Mouse (Mus musculus) E14TG2a.4 (cell line): ENCODE measurements at regions not wholly inside any gene's neighbourhood (a gene's known extent, or its start where the extent isn't known, plus 50 kb on each side); places are given as distances from the start of the nearest gene placed in this dataset.

ENCODE experiments used
- H3K27me3 ChIP-seq: 2 replicates; pipeline ENCODE4 v1.6.1; 2014; ENCODE audit warnings: low read length, control low read depth; ENCODE audit not compliant: insufficient read depth
- H3K36me3 ChIP-seq: 2 replicates; pipeline ENCODE4 v1.6.1; 2014; ENCODE audit warnings: low read length, control low read depth; ENCODE audit not compliant: insufficient read depth
- H3K4me1 ChIP-seq: replicated peaks from 2 replicates; pipeline ENCODE4 v1.6.1; 2014; ENCODE audit warnings: low read depth, low read length, control low read depth
- H3K4me3 ChIP-seq: replicated peaks from 2 replicates; pipeline ENCODE4 v1.5.1; 2014; ENCODE audit warnings: mild to moderate bottlenecking, low read length
- H3K9me3 ChIP-seq: 2 replicates; pipeline ENCODE4 v1.6.1; 2014; ENCODE audit warnings: low read length, control low read depth
- CTCF ChIP-seq: conservative IDR thresholded peaks from 2 replicates; pipeline ENCODE4 v1.5.1; 2014; ENCODE audit warnings: low read length
- NANOG ChIP-seq: IDR thresholded peaks from 2 replicates; pipeline ENCODE4 v1.6.1; 2014; ENCODE audit warnings: borderline replicate concordance, low read length, mixed read lengths
- POU5F1 ChIP-seq: IDR thresholded peaks from 2 replicates; pipeline ENCODE4 v1.6.1; 2014; ENCODE audit warnings: low read length, borderline replicate concordance

GRCm38 (mm10) chr1:95762244-95762643, 94.9 kb upstream of the St8sia4 start:
- TF ChIP-seq POU5F1 = no peak
- TF ChIP-seq NANOG = no peak
- peak; percentile 45 for TF ChIP-seq CTCF
- H3K9me3 ChIP-seq = peaks cover 40% of the 10 kb centered on the region
- no peaks in the 10 kb centered on the region for H3K4me1 ChIP-seq
- no peak overlapping the region for H3K4me3 ChIP-seq
- H3K27me3 ChIP-seq = no peaks in the 10 kb centered on the region
- no peaks in the 10 kb centered on the region for H3K36me3 ChIP-seq

DNA sequence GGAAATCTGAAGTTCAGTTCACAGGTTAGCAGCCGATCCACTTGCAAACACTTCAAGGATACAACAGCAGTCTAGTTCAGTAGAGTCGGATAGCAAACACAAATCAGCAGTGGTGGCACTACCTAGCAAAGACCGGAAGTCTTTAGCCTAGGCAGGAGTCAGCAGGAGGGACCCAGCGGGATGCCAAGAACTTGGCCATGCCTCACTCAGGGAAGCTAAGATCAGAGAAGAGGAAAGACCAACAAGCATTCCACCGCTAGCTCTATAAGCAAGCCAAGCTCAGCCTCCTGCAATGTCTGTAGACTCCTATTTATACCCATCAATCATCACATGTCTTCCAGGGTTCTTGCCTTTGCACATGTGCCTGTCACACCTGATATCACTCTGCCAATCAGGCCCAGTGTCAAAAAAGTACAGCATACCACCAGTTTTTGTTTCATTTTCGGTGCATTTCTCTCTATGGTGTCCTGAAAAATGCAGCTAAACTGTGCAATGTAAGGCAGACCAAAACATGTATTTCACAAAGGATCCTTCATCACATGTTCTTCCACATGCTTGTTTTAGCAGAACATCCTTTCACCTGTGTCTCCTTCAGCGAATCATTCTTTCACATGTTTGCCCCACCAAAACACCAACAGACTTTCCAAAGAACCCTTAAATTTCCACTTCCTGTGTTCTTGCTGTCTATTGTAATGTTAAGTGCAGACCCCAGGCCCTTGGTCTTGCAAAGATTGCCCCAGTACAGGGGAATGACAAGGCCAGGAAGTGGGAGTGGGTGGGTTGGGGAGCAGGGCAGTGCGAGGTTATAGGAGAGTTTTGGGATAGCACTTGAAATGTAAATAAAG, 86.9 kb upstream of the St8sia4 start:
- Histone ChIP-seq H3K4me3 (no peak overlapping the region), H3K36me3 (no peaks in the 10 kb centered on the region), H3K4me1 (peaks cover 27% of the 10 kb centered on the region), H3K27me3 (no peaks in the 10 kb centered on the region), H3K9me3 (peaks cover 29% of the 10 kb centered on the region)
- TF ChIP-seq NANOG (no peak), POU5F1 (no peak), CTCF (no peak)

DNA sequence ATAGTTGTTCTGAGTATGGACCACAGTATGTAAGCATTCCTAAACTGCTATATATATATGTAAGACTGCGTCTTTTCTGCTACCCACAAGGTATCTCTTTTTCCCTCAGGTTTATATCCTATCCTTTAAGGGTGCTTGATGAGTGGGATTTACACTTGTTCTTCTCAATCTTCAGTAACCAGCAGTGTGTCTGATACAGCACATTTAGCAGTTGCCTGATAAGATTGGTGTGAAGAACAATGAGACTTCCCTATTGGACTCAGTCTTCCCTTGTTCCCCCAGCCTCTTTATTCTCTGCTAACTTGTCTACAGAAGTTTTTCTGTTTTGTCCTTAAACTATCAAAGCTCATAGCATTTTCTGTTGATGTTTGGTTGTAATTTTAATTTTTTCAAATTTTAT, 86.1 kb upstream of the St8sia4 start:
- TF ChIP-seq POU5F1 (no peak), CTCF (no peak), NANOG (no peak)
- Histone ChIP-seq H3K4me3 (no peak overlapping the region), H3K9me3 (peaks cover 26% of the 10 kb centered on the region), H3K27me3 (no peaks in the 10 kb centered on the region), H3K4me1 (peaks cover 27% of the 10 kb centered on the region), H3K36me3 (no peaks in the 10 kb centered on the region)

DNA sequence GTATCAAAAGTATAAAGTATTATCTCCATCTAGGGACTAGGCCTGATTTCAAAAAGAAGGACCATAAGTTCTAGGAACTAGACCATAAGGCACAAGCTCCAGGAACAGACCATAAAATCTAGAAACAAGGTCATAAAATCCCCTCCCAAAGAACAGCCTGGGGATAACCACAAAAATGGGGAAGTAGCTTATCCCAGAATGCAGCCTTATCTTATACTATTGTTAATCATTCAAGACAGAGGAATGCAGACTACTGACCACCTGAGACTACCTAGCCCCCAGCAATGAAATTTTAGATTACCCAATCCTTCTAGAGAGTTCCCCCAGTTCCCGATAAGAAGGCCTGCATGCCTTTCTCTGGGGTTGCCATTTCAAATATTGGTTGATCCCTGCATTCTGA, 81.6 kb upstream of the St8sia4 start:
- Histone ChIP-seq H3K9me3 (no peaks in the 10 kb centered on the region), H3K4me3 (no peak overlapping the region), H3K36me3 (no peaks in the 10 kb centered on the region), H3K4me1 (peaks cover 17% of the 10 kb centered on the region), H3K27me3 (no peaks in the 10 kb centered on the region)
- no peak for TF ChIP-seq POU5F1
- no peak for TF ChIP-seq NANOG
- TF ChIP-seq CTCF = no peak

GRCm38 (mm10) chr1:95747287-95747686, 79.9 kb upstream of the St8sia4 start:
- no peaks in the 10 kb centered on the region for H3K36me3 ChIP-seq
- H3K4me1 ChIP-seq = peaks cover 12% of the 10 kb centered on the region; the same call in 1 of the 2 replicates
- no peaks in the 10 kb centered on the region for H3K27me3 ChIP-seq
- TF ChIP-seq POU5F1 (no peak), NANOG (no peak), CTCF (no peak)
- H3K9me3 ChIP-seq = no peaks in the 10 kb centered on the region
- no peak overlapping the region for H3K4me3 ChIP-seq

DNA sequence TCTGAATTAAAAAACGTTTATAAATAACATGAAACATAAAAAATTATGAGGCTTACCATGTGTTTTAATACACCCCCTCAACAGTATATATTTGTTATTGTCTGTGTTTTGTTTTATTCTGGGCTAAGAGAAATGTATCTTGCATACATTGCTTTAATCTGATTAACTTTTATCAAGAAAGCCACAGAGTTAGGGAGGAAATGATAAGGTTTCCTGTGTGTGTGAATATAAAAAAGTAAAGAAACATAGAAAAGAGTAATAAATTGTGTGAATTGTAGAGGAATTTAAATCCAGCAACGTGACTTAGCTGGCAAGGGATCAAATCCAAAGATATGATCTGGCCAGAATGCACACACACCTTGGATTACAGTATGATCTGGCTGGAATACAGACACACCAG, 77.1 kb upstream of the St8sia4 start:
- Histone ChIP-seq H3K4me1 (peaks cover 6% of the 10 kb centered on the region; the same call in 1 of the 2 replicates), H3K36me3 (no peaks in the 10 kb centered on the region), H3K4me3 (no peak overlapping the region), H3K27me3 (no peaks in the 10 kb centered on the region), H3K9me3 (no peaks in the 10 kb centered on the region)
- TF ChIP-seq POU5F1 = no peak
- no peak for TF ChIP-seq CTCF
- TF ChIP-seq NANOG = no peak

DNA sequence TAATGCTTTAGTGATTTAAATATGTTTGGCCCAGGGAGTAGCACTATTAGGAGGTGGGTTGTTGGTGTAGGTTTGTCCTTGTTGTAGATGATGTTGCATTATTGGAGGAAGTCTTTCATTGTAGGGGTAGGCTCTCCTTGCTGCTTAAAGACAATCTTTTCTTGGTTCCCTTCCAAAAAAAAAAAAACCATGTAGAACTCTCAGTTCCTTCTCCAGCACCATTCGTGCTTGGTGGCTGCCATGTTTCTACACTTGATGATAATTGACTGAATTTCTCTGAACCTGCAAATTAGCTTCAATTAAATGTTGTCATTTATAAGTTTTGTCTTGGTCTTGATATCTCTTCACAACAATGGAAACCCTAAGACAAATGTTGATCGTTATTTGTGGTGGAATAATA, 76.0 kb upstream of the St8sia4 start:
- H3K36me3 ChIP-seq = no peaks in the 10 kb centered on the region
- H3K4me3 ChIP-seq = no peak overlapping the region
- H3K4me1 ChIP-seq = peaks cover 6% of the 10 kb centered on the region; the same call in 1 of the 2 replicates
- H3K9me3 ChIP-seq = no peaks in the 10 kb centered on the region
- no peak for TF ChIP-seq CTCF
- no peak for TF ChIP-seq POU5F1
- H3K27me3 ChIP-seq = no peaks in the 10 kb centered on the region

GRCm38 (mm10) chr1:95719449-95719848, 52.1 kb upstream of the St8sia4 start:
- Histone ChIP-seq H3K9me3 (no peaks in the 10 kb centered on the region), H3K4me3 (no peak overlapping the region), H3K36me3 (no peaks in the 10 kb centered on the region), H3K27me3 (no peaks in the 10 kb centered on the region), H3K4me1 (no peaks in the 10 kb centered on the region)
- TF ChIP-seq CTCF = no peak
- no peak for TF ChIP-seq NANOG
- no peak for TF ChIP-seq POU5F1
